Comparison of ENCODE assay signal across 11 mouse cellular contexts in genomic region chr13:43235982-43236381, GRCm38 (mm10).
DNase-seq lines count a peak whose midpoint lies in the region; ATAC-seq and TF ChIP-seq lines count a peak whose summit lies in the region.
"Had no signal": no experiment of that assay in that cellular context is flagged by ENCODE, and none has a peak within 500 bp of the region (broad histone marks: within the 10 kb centered on the region; RNA-seq: fewer than 3 reads in every experiment).

No protein-coding gene starts in this region.

- no peak overlapping the region for H3K4me3 ChIP-seq in heart, embryonic 13.5 days
- no peak overlapping the region for H3K4me3 ChIP-seq in lung, embryonic 14.5 days (ENCODE audit: low read depth, low read length)
- 0 out of 2 replicates have a peak overlapping the region, but pooled peaks have one; percentile 13 for H3K4me3 ChIP-seq in liver, postnatal 0 days (ENCODE audit: low read depth, low read length)
- H3K4me3 ChIP-seq: limb, embryonic 15.5 days had no signal

- H3K27ac ChIP-seq in heart, embryonic 13.5 days (replicated peaks), result peak overlapping the region; percentile 62
- H3K27ac ChIP-seq in lung, embryonic 14.5 days (ENCODE audit: low read depth), result peak overlapping the region; percentile 75; the same call in 1 of the 2 replicates
- peak overlapping the region; percentile 81 for H3K27ac ChIP-seq in liver, postnatal 0 days (ENCODE audit: low read depth)
- H3K27ac ChIP-seq: limb, embryonic 15.5 days had no signal

- H3K9ac ChIP-seq in heart, embryonic 13.5 days, result peak overlapping the region; percentile 42; the same call in 1 of the 2 replicates
- no peak overlapping the region for H3K9ac ChIP-seq in lung, embryonic 14.5 days
- H3K9ac ChIP-seq in liver, postnatal 0 days (replicated peaks), result peak overlapping the region; percentile 42; the same call in 1 of the 2 replicates
- H3K9ac ChIP-seq: limb, embryonic 15.5 days had no signal

- H3K4me2 ChIP-seq in heart, embryonic 13.5 days, result peak overlapping the region; percentile 23
- no peak overlapping the region; the same call in 1 of the 2 replicates for H3K4me2 ChIP-seq in lung, embryonic 14.5 days
- H3K4me2 ChIP-seq in liver, postnatal 0 days (ENCODE audit: low read depth, low read length), result peak overlapping the region; percentile 52
- H3K4me2 ChIP-seq: limb, embryonic 15.5 days had no signal

- no peak for ATAC-seq in heart, embryonic 13.5 days (ENCODE audit: extremely low read depth, insufficient number of reproducible peaks, low FRiP score, low TSS enrichment)
- no peak for ATAC-seq in lung, embryonic 14.5 days (ENCODE audit: insufficient read depth)
- ATAC-seq in common myeloid progenitor, adult 5-6 weeks (replicated peaks; ENCODE audit: low read depth, poor library complexity, severe bottlenecking), result peak; percentile 61
- ATAC-seq in liver, postnatal 0 days, result no peak
- ATAC-seq: inflammation-experienced regulatory T-cells, adult 6 months had no signal

- no peaks in the 10 kb centered on the region for H3K27me3 ChIP-seq in heart, embryonic 13.5 days (replicated peaks)
- no peaks in the 10 kb centered on the region for H3K27me3 ChIP-seq in lung, embryonic 14.5 days (ENCODE audit: insufficient read depth, low read length)
- H3K27me3 ChIP-seq in liver, postnatal 0 days (ENCODE audit: insufficient read depth, low read length), result no peaks in the 10 kb centered on the region
- H3K27me3 ChIP-seq: CH12.LX; limb, embryonic 15.5 days had no signal

- WGBS in heart, embryonic 13.5 days, result 13% methylated on average over 4 of the region's 4 CpGs
- 51% methylated on average over 4 of the region's 4 CpGs for WGBS in lung, embryonic 14.5 days
- 16% methylated on average over 4 of the region's 4 CpGs for WGBS in liver, postnatal 0 days (ENCODE audit: insufficient replicate concordance)

- H3K9me3 ChIP-seq in heart, embryonic 13.5 days, result no peaks in the 10 kb centered on the region
- no peaks in the 10 kb centered on the region for H3K9me3 ChIP-seq in lung, embryonic 14.5 days (ENCODE audit: low read depth, low read length)
- no peaks in the 10 kb centered on the region for H3K9me3 ChIP-seq in liver, postnatal 0 days (ENCODE audit: low read length)
- H3K9me3 ChIP-seq: limb, embryonic 15.5 days had no signal

- no peak for TF ChIP-seq EP300 in liver, postnatal 0 days (IDR thresholded peaks at IDR 0.05; ENCODE audit: low read depth)

- TF ChIP-seq CTCF in lung, embryonic 14.5 days (IDR thresholded peaks at IDR 0.05; ENCODE audit: low read depth), result no peak
- TF ChIP-seq CTCF in liver, postnatal 0 days (IDR thresholded peaks at IDR 0.05; ENCODE audit: low read depth), result no peak

- no peaks in the 10 kb centered on the region for H3K36me3 ChIP-seq in heart, embryonic 13.5 days
- H3K36me3 ChIP-seq in lung, embryonic 14.5 days (ENCODE audit: insufficient read depth), result no peaks in the 10 kb centered on the region
- no peaks in the 10 kb centered on the region for H3K36me3 ChIP-seq in liver, postnatal 0 days (replicated peaks; ENCODE audit: insufficient read depth, low read length)
- H3K36me3 ChIP-seq: limb, embryonic 15.5 days had no signal

- DNase-seq in heart, postnatal 4 days, result no peak
- no peak for DNase-seq in lung, embryonic 14.5 days
- no peak for DNase-seq in lung, postnatal 36 days
- DNase-seq in liver, postnatal 0 days, result no peak
- no peak for DNase-seq in urinary bladder, adult 18-20 months (ENCODE audit: low spot score in 2 of 2)
- no peak for DNase-seq in thymus, postnatal 36 days

- H3K4me1 ChIP-seq in heart, embryonic 13.5 days, result peaks cover 80% of the 10 kb centered on the region
- H3K4me1 ChIP-seq in lung, embryonic 14.5 days (ENCODE audit: insufficient read depth), result peaks cover 47% of the 10 kb centered on the region
- peaks cover 74% of the 10 kb centered on the region for H3K4me1 ChIP-seq in liver, postnatal 0 days (ENCODE audit: insufficient read depth)
